In genomic region chr9:27739287-27739686, GRCm38 (mm10) we compare ENCODE assay signal across 8 mouse cellular contexts. TPM values are rescaled to one million over a fixed set of nuclear protein-coding genes. Genes with fewer than 3 reads are reported as not detected.
DNase-seq lines count a peak whose midpoint lies in the region; ATAC-seq and TF ChIP-seq lines count a peak whose summit lies in the region.

No protein-coding gene starts in this region.

- 20% methylated on average over 3 of the region's 3 CpGs for WGBS in heart, embryonic 10.5 days
- WGBS in heart, embryonic 12.5 days, result 23% methylated on average over 3 of the region's 3 CpGs
- WGBS in liver, postnatal 0 days (ENCODE audit: insufficient replicate concordance), result 14% methylated on average over 3 of the region's 3 CpGs

- TF ChIP-seq CTCF in liver, postnatal 0 days (IDR thresholded peaks at IDR 0.05; ENCODE audit: low read depth), result peak; percentile 55

- H3K4me2 ChIP-seq in heart, embryonic 12.5 days, result no peak overlapping the region
- no peak overlapping the region for H3K4me2 ChIP-seq in liver, postnatal 0 days (ENCODE audit: low read depth, low read length)

- TF ChIP-seq EP300 in liver, postnatal 0 days (IDR thresholded peaks at IDR 0.05; ENCODE audit: low read depth), result no peak

- no peak overlapping the region for H3K4me3 ChIP-seq in heart, embryonic 10.5 days
- H3K4me3 ChIP-seq in heart, embryonic 12.5 days, result no peak overlapping the region
- H3K4me3 ChIP-seq in liver, postnatal 0 days (ENCODE audit: low read depth, low read length), result no peak overlapping the region

- H3K36me3 ChIP-seq in heart, embryonic 10.5 days, result no peaks in the 10 kb centered on the region
- no peaks in the 10 kb centered on the region for H3K36me3 ChIP-seq in heart, embryonic 12.5 days
- no peaks in the 10 kb centered on the region for H3K36me3 ChIP-seq in liver, postnatal 0 days (replicated peaks; ENCODE audit: insufficient read depth, low read length)

- H3K4me1 ChIP-seq in heart, embryonic 10.5 days, result no peaks in the 10 kb centered on the region
- no peaks in the 10 kb centered on the region for H3K4me1 ChIP-seq in heart, embryonic 12.5 days (replicated peaks)
- no peaks in the 10 kb centered on the region for H3K4me1 ChIP-seq in liver, postnatal 0 days (ENCODE audit: insufficient read depth)

- H3K9me3 ChIP-seq in heart, embryonic 10.5 days, result no peaks in the 10 kb centered on the region
- H3K9me3 ChIP-seq in heart, embryonic 12.5 days (replicated peaks), result no peaks in the 10 kb centered on the region
- no peaks in the 10 kb centered on the region for H3K9me3 ChIP-seq in liver, postnatal 0 days (ENCODE audit: low read length)

- DNase-seq in heart, embryonic 10.5 days (ENCODE audit: low spot score), result peak; percentile 78
- peak; percentile 14 for DNase-seq in right cerebral cortex, postnatal 4 days
- DNase-seq in right cerebral cortex, adult 2 months (ENCODE audit: low spot score in 2 of 2), result no peak
- peak; percentile 20 for DNase-seq in embryo, embryonic 11.5 days (ENCODE audit: low read depth, low spot score)
- peak; percentile 21 for DNase-seq in liver, postnatal 0 days
- no peak for DNase-seq in natural killer cell, adult 2 months (ENCODE audit: low spot score in 2 of 2)
- DNase-seq in B cell, adult 2 months, result no peak

- H3K9ac ChIP-seq in heart, embryonic 12.5 days, result no peak overlapping the region
- no peak overlapping the region for H3K9ac ChIP-seq in liver, postnatal 0 days (replicated peaks)

- no peak overlapping the region for H3K27ac ChIP-seq in heart, embryonic 10.5 days
- no peak overlapping the region for H3K27ac ChIP-seq in heart, embryonic 12.5 days (ENCODE audit: poor library complexity, severe bottlenecking)
- H3K27ac ChIP-seq in liver, postnatal 0 days (ENCODE audit: low read depth), result no peak overlapping the region

- no peak for ATAC-seq in heart, embryonic 12.5 days (ENCODE audit: insufficient number of reproducible peaks, low FRiP score)
- ATAC-seq in liver, postnatal 0 days, result no peak

- H3K27me3 ChIP-seq in heart, embryonic 10.5 days (ENCODE audit: insufficient read depth, poor library complexity, severe bottlenecking), result no peaks in the 10 kb centered on the region
- peaks cover 8% of the 10 kb centered on the region; the same call in 1 of the 2 replicates for H3K27me3 ChIP-seq in heart, embryonic 12.5 days (replicated peaks)
- no peaks in the 10 kb centered on the region for H3K27me3 ChIP-seq in liver, postnatal 0 days (ENCODE audit: insufficient read depth, low read length)

RNA-seq across cellular contexts. Expression of gene Opcml, which starts 51.3 kb away (rescaled TPM):
- 1.7 and 4.3 TPM in 2 replicates for polyA plus RNA-seq in heart, embryonic 10.5 days (2016; fragmentation: Nextera tagmentation; extraction: Ambion mirVana)
- polyA plus RNA-seq in heart, embryonic 12.5 days (2016; fragmentation: Nextera tagmentation; extraction: Ambion mirVana), result 1.4 and 1.5 TPM in 2 replicates
- polyA plus RNA-seq in liver, postnatal 0 days (2015; fragmentation: Nextera tagmentation; extraction: Ambion mirVana), result 0.02 TPM in 1 of 2 replicates, not detected in the other

Comparison
In these comparisons a context has a peak if more than half of its experiments do, and no peak if none do; other contexts are left out.
1. DNase-seq: peak in heart, embryonic 10.5 days (single experiment), right cerebral cortex, postnatal 4 days (single experiment), embryo, embryonic 11.5 days (single experiment) and liver, postnatal 0 days (single experiment); none in right cerebral cortex, adult 2 months (0 of 2), natural killer cell, adult 2 months (0 of 2) and B cell, adult 2 months (0 of 2).